Mouse (Mus musculus): ENCODE results near the gene Uggt1.

Gene Uggt1

GRCm38 (mm10) chr1:36261708-36262504 lies 17.4 kb upstream of the Uggt1 start:
- in situ Hi-C loops (cut with MboI; ENCODE audit: low pct_unique_long_range_greater_than_20kb in 1 of 2, low sequenced_read_pairs in 2 of 2, unreplicated experiment in 1 of 2), result loop anchor here in 1 of 2 experiments (25.0 kb wide), 1 partner anchor 425 kb away; no protein-coding TSS in a partner anchor

- in situ Hi-C loops (cut with MboI; ENCODE audit: low pct_unique_long_range_greater_than_20kb in 1 of 2, low sequenced_read_pairs in 2 of 2, unreplicated experiment in 1 of 2), result loop anchor here in 1 of 2 experiments (25.0 kb wide), 1 partner anchor 423 kb away; no protein-coding TSS in a partner anchor
These were observed 15.9 kb upstream of the Uggt1 start for GRCm38 (mm10) chr1:36260418-36260817.

GRCm38 (mm10) chr1:36259281-36259680 lies 14.8 kb upstream of the Uggt1 start:
- in situ Hi-C loops (cut with MboI; ENCODE audit: low pct_unique_long_range_greater_than_20kb in 1 of 2, low sequenced_read_pairs in 2 of 2, unreplicated experiment in 1 of 2), result loop anchor here in 1 of 2 experiments (25.0 kb wide), 1 partner anchor 422 kb away; no protein-coding TSS in a partner anchor

- in situ Hi-C loops (cut with MboI; ENCODE audit: low pct_unique_long_range_greater_than_20kb in 1 of 2, low sequenced_read_pairs in 2 of 2, unreplicated experiment in 1 of 2), result loop anchor here in 1 of 2 experiments (25.0 kb wide), 1 partner anchor 421 kb away; no protein-coding TSS in a partner anchor
These were observed 14.1 kb upstream of the Uggt1 start for GRCm38 (mm10) chr1:36258631-36259030.

GRCm38 (mm10) chr1:36257276-36257675 lies 12.8 kb upstream of the Uggt1 start:
- in situ Hi-C loops (cut with MboI; ENCODE audit: low pct_unique_long_range_greater_than_20kb in 1 of 2, low sequenced_read_pairs in 2 of 2, unreplicated experiment in 1 of 2), result loop anchor here in 1 of 2 experiments (25.0 kb wide), 1 partner anchor 420 kb away; no protein-coding TSS in a partner anchor

GRCm38 (mm10) chr1:36255871-36256640 lies 11.5 kb upstream of the Uggt1 start:
- in situ Hi-C loops (cut with MboI; ENCODE audit: low pct_unique_long_range_greater_than_20kb in 1 of 2, low sequenced_read_pairs in 2 of 2, unreplicated experiment in 1 of 2), result loop anchor here in 1 of 2 experiments (25.0 kb wide), 1 partner anchor 419 kb away; no protein-coding TSS in a partner anchor

- in situ Hi-C loops (cut with MboI; ENCODE audit: low pct_unique_long_range_greater_than_20kb in 1 of 2, low sequenced_read_pairs in 2 of 2, unreplicated experiment in 1 of 2), result loop anchor here in 1 of 2 experiments (25.0 kb wide), 1 partner anchor 417 kb away; no protein-coding TSS in a partner anchor
These were observed 10.3 kb upstream of the Uggt1 start for GRCm38 (mm10) chr1:36254635-36255360.

GRCm38 (mm10) chr1:36252791-36253190 lies 8.3 kb upstream of the Uggt1 start:
- in situ Hi-C loops (cut with MboI; ENCODE audit: low pct_unique_long_range_greater_than_20kb in 1 of 2, low sequenced_read_pairs in 2 of 2, unreplicated experiment in 1 of 2), result loop anchor here in 1 of 2 experiments (25.0 kb wide), 1 partner anchor 415 kb away; no protein-coding TSS in a partner anchor

- in situ Hi-C loops (cut with MboI; ENCODE audit: low pct_unique_long_range_greater_than_20kb in 1 of 2, low sequenced_read_pairs in 2 of 2, unreplicated experiment in 1 of 2), result loop anchor here in 1 of 2 experiments (25.0 kb wide), 1 partner anchor 414 kb away; no protein-coding TSS in a partner anchor
These were observed 6.9 kb upstream of the Uggt1 start for GRCm38 (mm10) chr1:36251426-36251825.

- in situ Hi-C loops (cut with MboI; ENCODE audit: low pct_unique_long_range_greater_than_20kb in 1 of 2, low sequenced_read_pairs in 2 of 2, unreplicated experiment in 1 of 2), result no loop called here
These were observed 2.2 kb upstream of the Uggt1 start for GRCm38 (mm10) chr1:36246688-36247087.

GRCm38 (mm10) chr1:36244828-36245215 lies 302 bp upstream of the Uggt1 start:
- in situ Hi-C loops (cut with MboI; ENCODE audit: low pct_unique_long_range_greater_than_20kb in 1 of 2, low sequenced_read_pairs in 2 of 2, unreplicated experiment in 1 of 2), result no loop called here

- in situ Hi-C loops (cut with MboI; ENCODE audit: low pct_unique_long_range_greater_than_20kb in 1 of 2, low sequenced_read_pairs in 2 of 2, unreplicated experiment in 1 of 2), result no loop called here
These were observed 968 bp downstream of the Uggt1 start for GRCm38 (mm10) chr1:36243447-36244057.

GRCm38 (mm10) chr1:36241903-36242429 lies 2.6 kb downstream of the Uggt1 start:
- in situ Hi-C loops (cut with MboI; ENCODE audit: low pct_unique_long_range_greater_than_20kb in 1 of 2, low sequenced_read_pairs in 2 of 2, unreplicated experiment in 1 of 2), result no loop called here

- in situ Hi-C loops (cut with MboI; ENCODE audit: low pct_unique_long_range_greater_than_20kb in 1 of 2, low sequenced_read_pairs in 2 of 2, unreplicated experiment in 1 of 2), result no loop called here
These were observed 4.3 kb downstream of the Uggt1 start for GRCm38 (mm10) chr1:36240176-36240575.

- in situ Hi-C loops (cut with MboI; ENCODE audit: low pct_unique_long_range_greater_than_20kb in 1 of 2, low sequenced_read_pairs in 2 of 2, unreplicated experiment in 1 of 2), result no loop called here
These were observed 5.1 kb downstream of the Uggt1 start for GRCm38 (mm10) chr1:36239396-36239795.

- in situ Hi-C loops (cut with MboI; ENCODE audit: low pct_unique_long_range_greater_than_20kb in 1 of 2, low sequenced_read_pairs in 2 of 2, unreplicated experiment in 1 of 2), result no loop called here
These were observed 8.7 kb downstream of the Uggt1 start for GRCm38 (mm10) chr1:36235855-36236254.

- in situ Hi-C loops (cut with MboI; ENCODE audit: low pct_unique_long_range_greater_than_20kb in 1 of 2, low sequenced_read_pairs in 2 of 2, unreplicated experiment in 1 of 2), result no loop called here
These were observed 9.4 kb downstream of the Uggt1 start for GRCm38 (mm10) chr1:36235057-36235639.

Measured in mouse embryonic stem cell (cell line).